ENCODE assay signal across 35 mouse cellular contexts in genomic region chr7:138400506-138401272, GRCm38 (mm10). TPM values are rescaled to one million over a fixed set of nuclear protein-coding genes. Genes with fewer than 3 reads are reported as not detected.
"Had no signal": no experiment of that assay in that cellular context is flagged by ENCODE, and none has a peak within 500 bp of the region (broad histone marks: within the 10 kb centered on the region; RNA-seq: fewer than 3 reads in every experiment).

No protein-coding gene starts in this region.

- ATAC-seq: hindbrain, embryonic 16.5 days; hindbrain, postnatal 0 days; inflammation-experienced regulatory T-cells, adult 6 months; intestine, embryonic 15.5 days; intestine, embryonic 16.5 days; intestine, postnatal 0 days had no signal

- H3K4me3 ChIP-seq: heart, embryonic 10.5 days; heart, embryonic 12.5 days; heart, embryonic 13.5 days; heart, embryonic 15.5 days; hindbrain, embryonic 10.5 days; hindbrain, embryonic 12.5 days; hindbrain, embryonic 13.5 days; hindbrain, embryonic 15.5 days; intestine, embryonic 15.5 days; kidney, embryonic 15.5 days; layer of hippocampus, adult 2 months; left cerebral cortex, adult 2 months had no signal

- DNase-seq: heart, postnatal 10 days; heart, postnatal 14 days; heart, postnatal 36 days; heart, postnatal 4 days; kidney, adult 11 months; kidney, adult 18-20 months; kidney, adult 2 months; kidney, adult 8-10 months; kidney, adult 9 months; kidney, postnatal 10 days; kidney, postnatal 14 days; kidney, postnatal 25 days; kidney, postnatal 36 days; kidney, postnatal 4 days; layer of hippocampus, adult 9-11 months; layer of hippocampus, postnatal 36 days had no signal

- H3K9me3 ChIP-seq: heart, embryonic 10.5 days; heart, embryonic 12.5 days; heart, embryonic 13.5 days; heart, embryonic 15.5 days; hindbrain, embryonic 10.5 days; hindbrain, embryonic 12.5 days; hindbrain, embryonic 13.5 days; hindbrain, embryonic 15.5 days; intestine, embryonic 15.5 days; kidney, embryonic 15.5 days had no signal

- H3K9ac ChIP-seq: heart, embryonic 12.5 days; heart, embryonic 13.5 days; heart, embryonic 15.5 days; hindbrain, embryonic 12.5 days; hindbrain, embryonic 13.5 days; hindbrain, embryonic 14.5 days; hindbrain, embryonic 15.5 days; intestine, embryonic 15.5 days; kidney, embryonic 15.5 days had no signal

- H3K4me2 ChIP-seq: heart, embryonic 12.5 days; heart, embryonic 13.5 days; heart, embryonic 15.5 days; hindbrain, embryonic 12.5 days; hindbrain, embryonic 13.5 days; hindbrain, embryonic 14.5 days; hindbrain, embryonic 15.5 days; intestine, embryonic 15.5 days; kidney, embryonic 15.5 days had no signal

- H3K27ac ChIP-seq: heart, embryonic 10.5 days; heart, embryonic 13.5 days; heart, embryonic 15.5 days; hindbrain, embryonic 10.5 days; hindbrain, embryonic 12.5 days; hindbrain, embryonic 13.5 days; hindbrain, embryonic 14.5 days; hindbrain, embryonic 15.5 days; hindbrain, postnatal 0 days; intestine, embryonic 15.5 days; kidney, embryonic 15.5 days; layer of hippocampus, adult 2 months; left cerebral cortex, adult 2 months had no signal

- H3K36me3 ChIP-seq: heart, embryonic 10.5 days; heart, embryonic 12.5 days; heart, embryonic 13.5 days; heart, embryonic 15.5 days; hindbrain, embryonic 10.5 days; hindbrain, embryonic 12.5 days; hindbrain, embryonic 13.5 days; hindbrain, embryonic 15.5 days; intestine, embryonic 15.5 days; kidney, embryonic 15.5 days had no signal

RNA-seq across cellular contexts. Expression of gene Tcerg1l, which starts 3.2 kb away (rescaled TPM):
- polyA plus RNA-seq: heart, postnatal 0 days; inflammation-experienced regulatory T-cells, adult 6 months had no signal
